Mouse (Mus musculus) retina, embryonic 14.5 days (tissue): Measurements from ENCODE around the gene Slc25a21.
A peak's percentile ranks its signal among the peaks of the same experiment; 100 is the strongest.
"Not testable (repeated sequence)": the region's sequence is repeated elsewhere in the genome, so short reads cannot be mapped to it uniquely, and the experiment has no call there.

Experiments
- DNase-seq: peaks from one replicate; pipeline ENCODE4 v3.0.0-alpha.2; 2015; ENCODE audit warnings: low spot score

The Slc25a21 gene

GRCm38 (mm10) chr12:57197363-57198026 is at the start of gene Slc25a21:
TSS of gene Slc25a21 (minus strand) at chr12:57197472.
- DNase-seq: no peak

GRCm38 (mm10) chr12:57243671-57244495 is 46.6 kb upstream of the Slc25a21 start:
- no peak for DNase-seq

GRCm38 (mm10) chr12:57233386-57233785 is 36.1 kb upstream of the Slc25a21 start:
- DNase-seq: no peak

GRCm38 (mm10) chr12:57231085-57231875 is 34.0 kb upstream of the Slc25a21 start:
- peak; percentile 23 for DNase-seq

- DNase-seq: peak; percentile 92
Observed at GRCm38 (mm10) chr12:57230192-57230706, 33.0 kb upstream of the Slc25a21 start, which contains the start of the genes Prps1l3 and Mipol1. TSS of gene Prps1l3 (plus strand) at chr12:57230412. TSS of gene Mipol1 (plus strand) at chr12:57230427.

- DNase-seq: no peak
Observed at GRCm38 (mm10) chr12:57229703-57230102, 32.4 kb upstream of the Slc25a21 start.

- DNase-seq: no peak
Observed at GRCm38 (mm10) chr12:57227776-57228175, 30.5 kb upstream of the Slc25a21 start.

- DNase-seq: no peak
Observed at GRCm38 (mm10) chr12:57226411-57226810, 29.1 kb upstream of the Slc25a21 start.

GRCm38 (mm10) chr12:57212463-57212862 is 15.2 kb upstream of the Slc25a21 start:
- DNase-seq: not testable (repeated sequence)

GRCm38 (mm10) chr12:57211353-57212311 is 14.4 kb upstream of the Slc25a21 start:
- DNase-seq: peak; percentile 44

- DNase-seq: no peak
Observed at GRCm38 (mm10) chr12:57204276-57204851, 7.1 kb upstream of the Slc25a21 start.

- DNase-seq: no peak
Observed at GRCm38 (mm10) chr12:57201901-57202300, 4.6 kb upstream of the Slc25a21 start.

- DNase-seq: no peak
Observed at GRCm38 (mm10) chr12:57199427-57199826, 2.2 kb upstream of the Slc25a21 start.

GRCm38 (mm10) chr12:57198269-57198668 is 997 bp upstream of the Slc25a21 start:
- DNase-seq: no peak

- DNase-seq: peak; percentile 53
Observed at GRCm38 (mm10) chr12:57196608-57197362, 487 bp downstream of the Slc25a21 start.

- DNase-seq: no peak
Observed at GRCm38 (mm10) chr12:57196286-57196607, 1.0 kb downstream of the Slc25a21 start.

GRCm38 (mm10) chr12:57194609-57195008 is 2.7 kb downstream of the Slc25a21 start:
- peak; percentile 64 for DNase-seq

- no peak for DNase-seq
Observed at GRCm38 (mm10) chr12:57187032-57187431, 10.2 kb downstream of the Slc25a21 start.

- no peak for DNase-seq
Observed at GRCm38 (mm10) chr12:57186126-57186525, 11.1 kb downstream of the Slc25a21 start.

GRCm38 (mm10) chr12:57185475-57185874 is 11.8 kb downstream of the Slc25a21 start:
- peak; percentile 67 for DNase-seq
